Mouse (Mus musculus) MEL (cell line): Measurements from ENCODE around the gene Lsm12. TPM values are rescaled to one million over a fixed set of nuclear protein-coding genes. Genes with fewer than 3 reads are reported as not detected.

Source experiments
- DNase-seq: peaks from one replicate; pipeline ENCODE4 v3.0.0; 2011; ENCODE audit warnings: low read depth, low spot score
- H3K27ac ChIP-seq: 2 replicates; pipeline ENCODE4 v1.5.1; 2012; ENCODE audit warnings: low read depth, mild to moderate bottlenecking, control low read depth, low read length, moderate library complexity; ENCODE audit not compliant: control insufficient read depth
- H3K27me3 ChIP-seq, 2 experiments: fragments of 150-350 bp in 1 of 2; sonication (generic) in 1 of 2; 2 replicates each; pipeline ENCODE4 v1.6.1; 2012; ENCODE audit warnings: low read length in 2 of 2, mild to moderate bottlenecking in 2 of 2, improper control_type of control experiment in 1 of 2, moderate library complexity in 1 of 2; ENCODE audit not compliant: insufficient read depth in 2 of 2, control insufficient read depth in 1 of 2
- H3K36me3 ChIP-seq, 2 experiments: 2 replicates each; pipeline ENCODE4 v1.6.1; 2012 to 2014; ENCODE audit warnings: low read length in 2 of 2, improper control_type of control experiment in 1 of 2, inconsistent platforms in 1 of 2, mild to moderate bottlenecking in 1 of 2; ENCODE audit not compliant: insufficient read depth in 2 of 2, control insufficient read depth in 1 of 2
- H3K4me1 ChIP-seq, 2 experiments: fragments of 150-350 bp in 1 of 2; sonication (generic) in 1 of 2; 2 replicates each; pipeline ENCODE4 v1.6.1; 2012; ENCODE audit warnings: low read length in 2 of 2, improper control_type of control experiment in 1 of 2, mild to moderate bottlenecking in 1 of 2; ENCODE audit not compliant: insufficient read depth in 2 of 2, control insufficient read depth in 1 of 2
- H3K4me3 ChIP-seq, 2 experiments: fragments of 150-350 bp in 1 of 2; sonication (generic) in 1 of 2; 2 replicates each; pipeline ENCODE4 v1.5.1; 2012; ENCODE audit warnings: low read depth in 2 of 2, low read length in 2 of 2, mild to moderate bottlenecking in 2 of 2, moderate library complexity in 2 of 2, control low read depth in 1 of 2, improper control_type of control experiment in 1 of 2; ENCODE audit not compliant: control insufficient read depth in 1 of 2, insufficient read depth in 1 of 2
- H3K79me2 ChIP-seq: 2 replicates; pipeline ENCODE4 v1.6.1; 2012; ENCODE audit warnings: mild to moderate bottlenecking, low read length, moderate library complexity; ENCODE audit not compliant: control insufficient read depth, poor library complexity, insufficient read depth
- H3K9ac ChIP-seq: 2 replicates; pipeline ENCODE4 v1.6.1; 2012; ENCODE audit warnings: low read depth, mild to moderate bottlenecking, control low read depth, low read length, moderate library complexity; ENCODE audit not compliant: control insufficient read depth, poor library complexity, severe bottlenecking
- H3K9me3 ChIP-seq: fragments of 150-350 bp; sonication (generic); replicated peaks from 2 replicates; pipeline ENCODE4 v1.6.1; 2012; ENCODE audit warnings: mild to moderate bottlenecking, low read length, improper control_type of control experiment, moderate library complexity; ENCODE audit not compliant: insufficient read depth
- CHD2 ChIP-seq: IDR thresholded peaks from 2 replicates; pipeline ENCODE4 v1.6.1; 2011; ENCODE audit warnings: low read length, improper control_type of control experiment
- CTCF ChIP-seq, 3 experiments: IDR thresholded peaks in 2 of 3; conservative IDR thresholded peaks in 1 of 3; 2 replicates each; pipeline ENCODE4 v1.5.1; 2011 to 2012; ENCODE audit warnings: low read length in 3 of 3, low read depth in 2 of 3, mild to moderate bottlenecking in 2 of 3, improper control_type of control experiment in 1 of 3, inconsistent platforms in 1 of 3, mixed read lengths in 1 of 3, moderate library complexity in 1 of 3; ENCODE audit not compliant: control insufficient read depth in 1 of 3, insufficient read depth in 1 of 3, poor library complexity in 1 of 3, severe bottlenecking in 1 of 3
- ETS1 ChIP-seq: IDR thresholded peaks from 2 replicates; pipeline ENCODE4 v1.6.1; 2012; ENCODE audit warnings: low read depth, mild to moderate bottlenecking, inconsistent platforms, low read length, improper control_type of control experiment, moderate library complexity
- GATA1 ChIP-seq: IDR thresholded peaks from 2 replicates; pipeline ENCODE4 v1.6.1; 2011; ENCODE audit warnings: low read depth, low read length, improper control_type of control experiment
- MEF2A ChIP-seq: IDR thresholded peaks from 2 replicates; pipeline ENCODE4 v1.6.1; 2014; ENCODE audit warnings: low read depth, mild to moderate bottlenecking, inconsistent platforms, low read length, improper control_type of control experiment; ENCODE audit not compliant: poor library complexity, insufficient replicate concordance, severe bottlenecking; ENCODE audit errors: extremely low read depth
- MYC ChIP-seq: IDR thresholded peaks from 2 replicates; pipeline ENCODE4 v1.6.1; 2011; ENCODE audit warnings: low read depth, mild to moderate bottlenecking, low read length, improper control_type of control experiment, moderate library complexity
- RAD21 ChIP-seq: IDR thresholded peaks from 2 replicates; pipeline ENCODE4 v1.6.1; 2011; ENCODE audit warnings: mild to moderate bottlenecking, low read depth, low read length, improper control_type of control experiment
- RCOR1 ChIP-seq: IDR thresholded peaks from 2 replicates; pipeline ENCODE4 v1.6.1; 2012; ENCODE audit warnings: low read depth, mild to moderate bottlenecking, inconsistent platforms, low read length, improper control_type of control experiment
- SMC3 ChIP-seq: IDR thresholded peaks from 2 replicates; pipeline ENCODE4 v1.6.1; 2011; ENCODE audit warnings: low read depth, low read length, improper control_type of control experiment
- TCF12 ChIP-seq: IDR thresholded peaks from 2 replicates; pipeline ENCODE4 v1.6.1; 2014; ENCODE audit warnings: low read depth, mild to moderate bottlenecking, inconsistent platforms, low read length, improper control_type of control experiment, moderate library complexity
- USF2 ChIP-seq, 2 experiments: IDR thresholded peaks; 2 replicates each; pipeline ENCODE4 v1.6.1; 2011 to 2012; ENCODE audit warnings: improper control_type of control experiment in 2 of 2, low read length in 2 of 2, borderline replicate concordance in 1 of 2, inconsistent platforms in 1 of 2, low read depth in 1 of 2, mild to moderate bottlenecking in 1 of 2; ENCODE audit not compliant: insufficient read depth in 1 of 2
- ZC3H11A ChIP-seq: IDR thresholded peaks from 2 replicates; pipeline ENCODE4 v1.6.1; 2012; ENCODE audit warnings: low read depth, mild to moderate bottlenecking, inconsistent platforms, low read length, improper control_type of control experiment
- polyA plus RNA-seq, 2 experiments: library from polyadenylated mRNA; stranded (reverse) in 1 of 2; unstranded in 1 of 2; fragments of >175 nt in 1 of 2; fragments of >200 nt in 1 of 2; gene quantifications; 2 replicates each; pipeline versions ENCODE4 v1.2.1 to v1.2.4; 2012; ENCODE audit warnings: low replicate concordance in 2 of 2, low read depth in 1 of 2; ENCODE audit not compliant: insufficient read length in 2 of 2, insufficient read depth in 1 of 2, missing spikeins in 1 of 2
- total RNA-seq: library from RNA; depleted of rRNA; stranded (reverse); fragments of 300-350 nt; gene quantifications from 2 replicates; pipeline ENCODE4 v1.2.3, GENCODE M21; 2012

The Lsm12 gene
- total and polyA plus RNA-seq, 3 experiments: 75.0 to 150 (median 128) TPM

DNA sequence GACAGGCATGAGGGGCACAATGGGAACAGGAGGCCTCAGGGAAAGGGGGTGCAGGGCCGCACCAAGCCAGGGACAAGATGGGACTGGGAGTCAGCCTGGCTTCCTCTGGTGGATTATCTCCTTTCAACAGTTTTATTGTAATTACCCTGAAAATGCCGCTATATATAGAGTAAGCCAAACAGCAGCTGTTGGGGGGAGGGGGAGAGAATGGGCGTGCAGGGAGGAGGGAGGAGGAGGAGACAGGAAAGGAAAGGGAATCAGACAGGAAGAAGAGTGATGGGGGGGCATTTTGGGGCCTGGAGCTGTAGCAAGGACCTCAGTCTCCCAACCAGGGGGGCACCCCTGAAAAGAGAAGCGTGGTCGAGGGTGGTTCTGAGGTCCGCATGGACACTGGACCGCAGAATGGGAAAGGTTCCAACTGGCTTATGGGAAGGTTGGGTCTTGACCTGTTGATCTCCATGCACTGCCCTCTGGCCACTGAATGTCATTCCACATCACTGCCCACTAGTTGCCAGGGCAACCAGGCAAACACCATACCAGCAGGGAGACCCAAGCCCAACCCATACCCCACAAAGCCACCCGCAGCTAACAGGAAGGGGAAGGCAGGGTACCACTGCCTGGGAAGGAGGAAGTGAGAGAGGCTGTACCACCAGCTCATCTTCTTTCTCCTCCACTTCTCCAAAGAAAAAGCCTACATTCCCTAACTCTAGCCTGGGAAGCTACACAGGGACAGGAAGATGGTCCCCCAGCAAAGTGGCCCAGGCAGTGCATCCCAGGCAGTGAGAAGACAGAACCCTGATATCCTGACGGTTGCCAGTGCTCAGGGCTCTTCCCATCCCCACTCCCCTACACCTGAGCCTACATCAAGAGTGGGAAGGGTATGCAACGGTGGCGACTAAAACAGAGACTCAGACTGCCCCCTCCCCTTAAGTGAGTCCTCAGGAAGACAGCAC, 23.0 kb upstream of the Lsm12 start:
- DNase-seq: no peak
- H3K9me3 ChIP-seq: no peaks in the 10 kb centered on the region
- H3K4me1 ChIP-seq: peaks cover 17 to 25% of the 10 kb centered on the region in 2 experiments
- no peak overlapping the region for H3K4me3 ChIP-seq
- TF ChIP-seq TCF12: 0 out of 2 replicates have a peak, but pooled peaks have one; percentile 21
- TF ChIP-seq MEF2A: peak; percentile 49; the same call in 1 of the 2 replicates
- no peak for TF ChIP-seq ZC3H11A
- TF ChIP-seq CHD2: no peak
- 0 out of 2 replicates have a peak, but pooled peaks have one; percentile 17 for TF ChIP-seq ETS1
- TF ChIP-seq, all 39 proteins: peak for 3
- H3K9ac ChIP-seq: no peak overlapping the region
- H3K36me3 ChIP-seq: peaks cover 0 to 2% of the 10 kb centered on the region in 2 experiments; a peak in 2 of 4 replicates
- H3K27ac ChIP-seq: no peak overlapping the region
- H3K79me2 ChIP-seq: no peaks in the 10 kb centered on the region
- no peaks in the 10 kb centered on the region for H3K27me3 ChIP-seq

- Histone ChIP-seq H3K9ac (no peak overlapping the region), H3K4me3 (no peak overlapping the region), H3K27me3 (no peaks in the 10 kb centered on the region), H3K27ac (no peak overlapping the region), H3K9me3 (no peaks in the 10 kb centered on the region), H3K79me2 (no peaks in the 10 kb centered on the region), H3K4me1 (peaks cover 17 to 25% of the 10 kb centered on the region in 2 experiments), H3K36me3 (peaks cover 0 to 2% of the 10 kb centered on the region in 2 experiments; a peak in 2 of 4 replicates)
- no peak for TF ChIP-seq GATA1
- no peak for DNase-seq
Observed at GRCm38 (mm10) chr11:102206481-102206880, 21.4 kb upstream of the Lsm12 start.

- H3K4me3 ChIP-seq: no peak overlapping the region
- TF ChIP-seq RCOR1: no peak
- TF ChIP-seq SMC3: peak; percentile 31
- TF ChIP-seq MYC: no peak
- peak in 2 of 3 experiments; percentile 30 to 35; a peak in 4 of 6 replicates for TF ChIP-seq CTCF (IDR thresholded peaks at IDR 0.05 in 2 of 3, conservative IDR thresholded peaks at IDR 0.05 in 1 of 3; ENCODE audit: control insufficient read depth in 1 of 3, insufficient read depth in 1 of 3, low read depth in 2 of 3, low read length in 3 of 3, poor library complexity in 1 of 3, severe bottlenecking in 1 of 3)
- TF ChIP-seq USF2 (IDR thresholded peaks at IDR 0.05; ENCODE audit: borderline replicate concordance in 1 of 2, insufficient read depth in 1 of 2, low read depth in 1 of 2, low read length in 2 of 2): no peak
- TF ChIP-seq RAD21: peak; percentile 4
- TF ChIP-seq, all 39 proteins: peak for 3
- Histone ChIP-seq H3K4me1 (peaks cover 1 to 5% of the 10 kb centered on the region in 2 experiments), H3K79me2 (no peaks in the 10 kb centered on the region), H3K36me3 (peaks cover 0 to 3% of the 10 kb centered on the region in 2 experiments; a peak in 2 of 4 replicates), H3K9ac (no peak overlapping the region), H3K27me3 (no peaks in the 10 kb centered on the region), H3K27ac (no peak overlapping the region), H3K9me3 (no peaks in the 10 kb centered on the region)
- DNase-seq: no peak
Observed at GRCm38 (mm10) chr11:102201408-102201821, 16.3 kb upstream of the Lsm12 start.
